Mouse (Mus musculus): ENCODE measurements around the gene Pcbp4.
"Not testable (repeated sequence)": the region's sequence is repeated elsewhere in the genome, so short reads cannot be mapped to it uniquely, and the experiment has no call there.

Pcbp4 gene

GRCm38 (mm10) chr9:106477649-106478048 lies 24.6 kb downstream of the Pcbp4 start:
- intact Hi-C loops (cut with DNase I): loop anchor here (5.0 kb wide), 1 partner anchor 170 kb away; no protein-coding TSS in a partner anchor

GRCm38 (mm10) chr9:106478101-106478500 lies 25.0 kb downstream of the Pcbp4 start:
- intact Hi-C loops (cut with DNase I): loop anchor here (5.0 kb wide), 1 partner anchor 171 kb away; no protein-coding TSS in a partner anchor

- intact Hi-C loops (cut with DNase I): no loop called here
Observed at GRCm38 (mm10) chr9:106480541-106480940, 27.4 kb downstream of the Pcbp4 start.

GRCm38 (mm10) chr9:106481075-106481474 lies 28.0 kb downstream of the Pcbp4 start:
- intact Hi-C loops (cut with DNase I): no loop called here

- intact Hi-C loops (cut with DNase I): no loop called here
Observed at GRCm38 (mm10) chr9:106481676-106482075, 28.6 kb downstream of the Pcbp4 start.

- intact Hi-C loops (cut with DNase I): no loop called here
Observed at GRCm38 (mm10) chr9:106482578-106483115, 29.6 kb downstream of the Pcbp4 start.

GRCm38 (mm10) chr9:106483136-106483535 lies 30.0 kb downstream of the Pcbp4 start:
- intact Hi-C loops (cut with DNase I): no loop called here

GRCm38 (mm10) chr9:106483606-106484005 lies 30.5 kb downstream of the Pcbp4 start:
- intact Hi-C loops (cut with DNase I): no loop called here

GRCm38 (mm10) chr9:106485076-106485475 lies 32.0 kb downstream of the Pcbp4 start:
- intact Hi-C loops (cut with DNase I): no loop called here

- intact Hi-C loops (cut with DNase I): not testable (repeated sequence)
Observed at GRCm38 (mm10) chr9:106487602-106488001, 34.5 kb downstream of the Pcbp4 start.

GRCm38 (mm10) chr9:106499667-106500066 lies 46.6 kb downstream of the Pcbp4 start, which contains the start of gene Iqcf1:
Gene Iqcf1 (plus strand): TSS chr9:106499967.
- intact Hi-C loops (cut with DNase I): no loop called here

- intact Hi-C loops (cut with DNase I): no loop called here
Observed at GRCm38 (mm10) chr9:106501846-106502245, 48.8 kb downstream of the Pcbp4 start.

- intact Hi-C loops (cut with DNase I): no loop called here
Observed at GRCm38 (mm10) chr9:106504246-106504645, 51.2 kb downstream of the Pcbp4 start.

- intact Hi-C loops (cut with DNase I): no loop called here
Observed at GRCm38 (mm10) chr9:106509356-106509755, 56.3 kb downstream of the Pcbp4 start.

- intact Hi-C loops (cut with DNase I): no loop called here
Observed at GRCm38 (mm10) chr9:106512729-106513450, 59.8 kb downstream of the Pcbp4 start.

GRCm38 (mm10) chr9:106513566-106513965 lies 60.5 kb downstream of the Pcbp4 start:
- intact Hi-C loops (cut with DNase I): no loop called here
